Mouse (Mus musculus) urinary bladder, postnatal 36 days (tissue): ENCODE measurements around the gene Kcp.

Experiments used
- DNase-seq, 2 experiments: peaks; one replicate each; pipeline ENCODE4 v3.0.0; 2022; ENCODE audit warnings: low spot score in 2 of 2, mixed read lengths in 1 of 2

Kcp gene

DNA sequence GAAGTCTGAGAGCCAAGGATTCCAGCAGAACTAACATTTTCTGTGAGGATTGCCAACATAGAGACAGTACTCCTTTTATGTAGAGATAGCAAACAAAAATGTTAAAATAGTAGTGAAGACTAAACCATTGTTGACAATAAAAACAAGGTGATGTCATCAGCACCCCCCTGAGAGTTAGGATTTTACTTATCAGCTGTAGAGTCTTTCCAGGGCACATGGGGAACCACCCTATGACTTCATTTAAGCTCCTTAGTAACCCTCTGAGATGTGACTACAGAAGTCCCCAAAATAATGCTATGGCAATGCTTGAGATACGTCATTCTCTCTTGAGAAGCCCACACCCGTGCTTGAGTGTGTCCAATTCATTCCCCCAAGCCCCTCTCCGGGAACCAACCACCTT is 44.4 kb downstream of the Kcp start:
- no peak for DNase-seq

DNA sequence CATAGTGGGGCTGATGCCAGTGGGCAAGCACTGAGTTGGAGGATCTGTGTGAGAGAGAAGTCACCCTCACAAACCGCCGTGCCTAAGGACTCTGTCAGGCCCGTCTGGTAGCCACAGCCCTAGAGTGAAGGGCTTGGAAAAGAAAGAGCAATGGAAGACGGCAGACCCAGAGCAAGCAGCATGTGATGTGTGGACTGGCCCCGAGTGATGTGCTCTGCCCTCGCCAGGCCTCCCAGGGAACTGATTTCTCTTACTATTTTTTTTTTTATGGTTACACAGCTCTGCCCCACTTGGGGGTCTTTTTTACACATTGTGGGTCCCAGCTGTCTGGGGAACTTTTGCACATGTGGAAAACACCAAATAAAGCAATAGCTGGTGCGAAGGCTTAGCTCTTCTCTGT is 46.2 kb downstream of the Kcp start:
- no peak for DNase-seq

DNA sequence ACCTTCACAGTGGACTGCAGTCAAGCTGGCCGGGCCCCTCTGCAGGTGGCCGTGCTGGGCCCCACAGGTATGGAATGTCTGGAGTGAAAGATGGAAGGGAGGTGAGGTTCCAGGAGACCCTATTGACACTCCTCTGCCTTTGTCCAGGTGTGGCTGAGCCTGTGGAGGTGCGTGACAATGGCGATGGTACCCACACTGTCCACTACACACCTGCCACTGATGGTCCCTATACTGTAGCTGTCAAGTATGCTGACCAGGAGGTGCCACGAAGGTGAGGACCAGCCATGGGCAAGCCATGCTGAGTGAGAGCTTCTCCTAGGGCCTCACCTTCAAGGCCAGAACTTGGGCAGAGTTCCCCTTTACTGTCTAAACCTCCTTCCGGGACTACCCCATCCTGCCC is 57.1 kb downstream of the Kcp start:
- no peak for DNase-seq

DNA sequence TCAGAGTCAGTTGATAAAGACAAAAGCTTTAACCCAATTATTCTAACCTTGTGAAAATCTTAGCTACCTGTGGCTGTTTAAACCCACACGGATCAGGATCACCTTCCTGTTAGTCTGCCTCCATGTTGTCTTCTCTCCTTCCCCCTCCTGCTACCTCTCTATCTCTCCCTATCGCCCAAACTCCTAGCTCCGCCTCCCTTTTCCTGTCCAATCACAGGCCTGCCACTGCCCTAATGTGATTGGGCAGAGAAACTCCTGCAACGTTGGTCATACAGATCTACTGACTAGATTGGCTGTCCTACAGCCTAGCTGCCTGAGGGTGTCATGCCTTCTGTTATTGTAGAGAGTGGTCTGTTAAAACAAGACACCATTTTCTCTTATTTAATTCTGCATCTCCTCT is 57.9 kb downstream of the Kcp start:
- DNase-seq: no peak

DNA sequence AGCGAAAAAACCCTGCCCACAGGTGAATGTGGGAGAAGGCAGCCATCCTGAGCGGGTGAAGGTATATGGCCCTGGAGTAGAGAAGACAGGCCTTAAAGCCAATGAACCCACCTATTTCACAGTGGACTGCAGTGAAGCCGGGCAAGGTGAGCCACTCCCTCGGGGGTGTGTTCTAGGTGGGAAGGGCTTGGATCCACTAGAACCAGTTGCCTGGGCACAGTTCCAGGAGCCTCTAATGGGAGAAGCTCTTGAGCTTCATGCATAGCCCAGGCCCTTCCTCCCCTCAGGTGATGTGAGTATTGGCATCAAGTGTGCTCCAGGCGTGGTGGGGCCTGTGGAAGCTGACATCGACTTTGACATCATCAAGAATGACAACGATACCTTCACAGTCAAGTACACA is 62.4 kb downstream of the Kcp start:
- no peak for DNase-seq

DNA sequence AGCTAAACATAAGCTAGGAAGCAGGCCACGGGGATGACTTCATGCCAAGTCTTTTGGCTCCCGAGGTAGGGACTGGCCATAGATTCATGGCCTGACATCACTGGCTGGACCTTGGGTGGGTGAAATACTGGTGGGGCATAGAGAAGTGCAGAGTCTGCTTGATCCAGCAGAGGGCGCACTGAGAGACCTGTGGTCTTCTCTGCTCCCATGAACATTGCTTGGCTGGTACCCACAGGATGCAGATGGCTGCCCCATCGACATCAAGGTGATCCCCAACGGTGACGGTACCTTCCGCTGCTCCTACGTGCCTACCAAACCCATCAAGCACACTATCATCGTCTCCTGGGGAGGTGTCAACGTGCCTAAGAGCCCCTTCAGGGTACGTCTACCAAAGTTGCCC is 63.0 kb downstream of the Kcp start:
- no peak for DNase-seq

DNA sequence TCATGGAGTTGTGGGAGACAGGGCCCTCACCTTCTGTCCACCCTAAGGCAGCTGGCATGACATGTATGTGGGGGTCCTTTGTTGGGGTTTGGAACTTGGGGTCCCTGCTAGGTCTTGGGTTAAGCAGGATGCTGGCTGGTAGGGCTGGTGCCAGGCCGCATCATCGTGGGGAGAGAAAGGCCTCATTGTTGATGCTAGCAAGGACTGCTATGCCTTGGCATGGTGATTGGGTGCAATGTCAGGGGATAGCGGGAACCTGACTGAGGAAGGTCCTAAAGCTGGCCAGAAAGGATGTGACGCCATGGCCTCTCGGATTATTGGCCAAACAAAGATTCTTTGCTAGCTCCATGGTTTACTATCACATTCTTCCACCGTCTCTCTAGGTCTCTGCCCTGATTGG is 68.0 kb downstream of the Kcp start:
- no peak for DNase-seq

DNA sequence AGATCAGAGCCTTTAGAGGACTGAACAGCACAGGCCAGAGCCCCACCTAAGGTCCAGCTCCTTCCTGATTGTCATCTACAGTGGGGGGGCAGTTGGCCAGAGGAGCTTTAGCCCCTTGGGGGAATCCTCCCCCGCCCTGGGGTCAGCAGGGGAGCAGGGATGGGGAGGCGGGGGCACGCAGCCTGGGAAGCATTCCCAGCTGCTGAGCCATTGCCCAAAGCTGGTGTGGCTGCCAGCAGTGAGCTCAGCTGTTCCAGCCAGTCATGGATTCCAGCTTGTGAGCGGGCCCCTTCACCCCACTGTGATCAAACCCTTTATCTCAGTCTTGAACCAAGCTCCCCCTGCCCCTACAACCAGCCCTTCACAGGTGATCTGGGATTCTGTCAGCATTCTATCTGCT is 68.5 kb downstream of the Kcp start:
- DNase-seq: no peak

DNA sequence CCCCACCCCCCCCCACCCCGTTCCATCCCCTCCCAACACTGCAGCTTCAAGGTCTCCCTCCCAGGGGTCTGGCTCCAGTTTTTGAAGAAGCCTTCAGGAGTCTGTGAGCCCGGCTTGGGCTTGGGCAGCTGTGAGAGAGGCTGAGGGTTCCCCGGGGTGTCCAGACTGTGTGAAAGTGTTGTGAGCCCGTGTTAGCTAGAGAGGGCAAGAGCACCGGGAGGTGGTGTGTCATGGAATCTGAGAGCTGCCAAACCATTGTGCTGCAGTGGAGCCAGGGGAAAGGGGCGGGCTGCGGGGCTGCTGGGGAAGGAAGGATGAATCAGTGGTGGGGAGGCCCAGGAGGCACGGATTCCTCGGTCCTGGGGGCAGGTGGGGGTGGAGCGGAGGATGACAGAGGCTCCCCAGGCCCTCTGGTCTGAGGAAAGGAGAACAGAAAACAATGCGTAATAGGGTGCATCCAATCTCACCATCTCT is 71.3 kb downstream of the Kcp start:
- DNase-seq: peak in 1 of 2 experiments; percentile 44

DNA sequence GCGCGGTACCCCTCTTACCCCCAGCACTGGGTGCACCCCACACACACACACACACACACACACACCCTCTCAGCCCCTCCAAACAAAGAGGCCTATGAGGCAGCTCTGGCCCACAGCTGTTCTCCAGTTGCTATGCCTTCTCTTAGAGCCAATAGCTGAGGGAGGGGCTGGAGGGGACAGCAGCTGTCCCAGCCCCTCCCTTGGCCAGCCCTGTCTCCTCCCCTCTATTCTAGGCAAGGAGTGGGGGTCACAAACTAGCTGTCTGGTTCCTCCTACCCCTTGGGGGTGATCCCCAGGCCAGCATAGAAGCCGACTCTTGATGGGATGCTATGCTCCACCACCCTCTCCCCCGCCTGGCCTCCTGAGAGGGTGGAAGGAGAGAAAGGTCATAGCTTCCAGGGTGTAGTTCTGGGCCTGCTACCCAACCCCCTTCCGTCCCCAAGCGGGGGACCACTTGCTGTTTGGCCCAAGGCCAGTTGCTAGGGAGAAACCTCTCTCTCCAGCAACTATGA is 71.8 kb downstream of the Kcp start:
- DNase-seq: no peak

DNA sequence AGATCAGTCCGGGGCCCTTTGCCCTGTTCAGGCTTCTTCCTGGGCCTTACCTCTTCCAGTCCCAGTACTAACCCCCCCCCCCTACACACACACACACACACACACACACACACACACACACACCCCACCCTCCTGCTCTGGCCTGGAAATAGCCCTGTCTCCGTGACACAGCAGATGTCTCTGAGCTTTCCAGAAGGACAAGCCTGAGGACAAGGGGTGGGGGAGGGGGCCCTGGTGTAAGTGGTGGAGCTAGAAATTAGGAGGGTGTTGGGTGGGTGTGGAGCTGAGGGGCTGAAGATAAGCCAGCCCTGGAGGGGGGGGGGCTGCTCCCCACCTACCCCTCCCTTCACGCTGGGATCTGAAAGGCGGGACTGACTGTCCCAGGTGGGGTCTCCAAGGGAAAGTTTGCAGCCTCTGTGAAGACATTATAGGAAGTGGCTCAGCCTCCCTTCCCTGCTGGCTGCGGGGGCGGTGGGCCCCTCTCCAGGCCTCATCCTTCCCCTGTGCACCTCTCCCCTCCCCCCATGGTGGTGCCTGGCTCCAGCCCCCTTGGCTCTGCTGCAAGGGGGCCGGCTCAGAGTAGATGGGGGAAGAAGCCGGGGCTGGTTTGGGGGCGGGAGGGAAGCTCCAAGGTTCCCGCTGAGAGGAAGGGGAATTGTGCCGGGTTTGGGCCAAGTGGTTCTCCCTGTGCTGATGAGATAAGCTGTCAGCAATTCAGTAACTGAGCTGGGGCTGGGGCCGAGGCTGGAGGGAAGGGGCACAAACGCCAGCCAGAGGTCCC is 72.7 kb downstream of the Kcp start:
- DNase-seq: no peak

DNA sequence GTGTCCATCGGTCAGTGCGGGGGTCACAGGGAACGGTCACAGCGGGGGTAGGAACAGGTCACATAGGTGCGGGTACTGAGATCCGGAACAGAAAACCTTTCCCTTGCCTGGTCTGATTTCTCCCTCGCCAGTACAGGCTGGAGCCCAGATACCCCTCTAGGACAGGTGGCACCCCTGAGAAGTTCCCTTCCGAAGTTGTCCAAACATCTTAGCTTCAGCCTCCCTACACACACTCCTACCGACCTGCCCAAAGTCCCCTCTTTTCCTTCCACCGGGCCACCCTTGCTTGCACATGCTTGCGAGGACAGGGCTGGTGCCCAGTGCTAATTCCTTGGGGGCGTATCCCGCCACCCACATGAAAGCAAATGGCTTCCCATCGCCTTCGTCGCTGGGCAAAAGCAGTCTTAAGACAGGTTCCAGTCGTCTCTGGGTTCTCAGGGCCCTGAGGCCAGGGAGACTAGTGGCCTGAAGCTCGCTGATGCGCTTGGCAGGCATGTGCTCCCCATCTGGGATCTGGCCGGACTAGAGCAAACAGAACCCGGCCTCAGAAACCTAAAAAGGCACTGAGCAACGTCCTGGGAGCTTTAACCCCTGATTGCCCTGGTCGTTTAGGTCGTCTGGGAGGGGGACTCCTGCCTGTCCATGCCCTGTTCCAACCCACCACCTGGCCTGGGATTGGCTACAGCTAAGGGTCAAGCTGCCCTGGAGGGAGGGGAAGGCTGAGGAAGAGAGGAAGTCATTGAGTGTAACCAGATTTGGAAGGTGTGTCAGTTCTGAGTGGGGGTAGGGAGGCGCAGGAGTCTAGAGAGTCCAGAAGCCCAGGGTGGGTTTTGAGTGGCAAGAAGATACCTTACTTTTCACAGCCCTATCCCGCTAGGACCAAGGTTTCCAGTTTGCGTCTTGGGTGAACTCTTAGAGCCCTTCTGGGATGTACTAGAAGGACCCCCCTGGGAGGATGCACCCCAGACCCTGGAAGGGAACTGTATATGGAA is 73.7 kb downstream of the Kcp start:
- DNase-seq: peak in 1 of 2 experiments; percentile 47

DNA sequence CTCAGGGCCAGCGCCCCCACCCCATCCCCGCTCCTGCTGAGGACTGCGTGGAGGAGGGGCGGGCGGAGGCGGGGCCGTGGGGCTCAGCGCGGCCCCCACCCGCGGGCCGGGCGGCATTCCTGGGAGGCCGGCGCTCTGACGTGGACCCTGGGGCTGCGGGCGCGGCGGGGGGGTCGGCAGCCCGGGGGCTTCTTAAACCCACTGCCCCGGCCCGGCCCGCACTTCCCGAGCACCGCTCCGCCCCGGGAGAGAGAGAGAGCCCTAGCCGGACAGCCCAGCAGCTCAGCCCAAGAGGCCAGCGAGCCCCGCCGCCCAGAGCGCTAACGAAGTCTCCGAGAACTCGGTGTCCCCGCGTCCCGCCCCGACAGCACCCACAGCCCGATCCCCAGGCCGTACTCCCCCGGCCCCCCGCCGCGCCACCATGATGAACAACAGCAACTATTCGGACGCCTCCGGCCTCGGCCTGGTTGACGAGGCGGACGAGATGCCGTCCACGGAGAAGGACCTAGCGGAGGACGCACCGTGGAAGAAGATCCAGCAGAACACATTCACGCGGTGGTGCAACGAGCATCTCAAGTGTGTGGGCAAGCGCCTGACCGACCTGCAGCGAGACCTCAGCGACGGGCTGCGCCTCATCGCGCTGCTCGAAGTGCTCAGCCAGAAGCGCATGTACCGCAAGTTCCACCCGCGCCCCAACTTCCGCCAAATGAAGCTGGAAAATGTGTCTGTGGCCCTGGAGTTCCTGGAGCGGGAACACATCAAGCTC is 74.5 kb downstream of the Kcp start, which contains the start of gene Flnc:
Flnc (plus strand) TSS at position 219 of the 766 bp plus-strand sequence.
- no peak for DNase-seq

DNA sequence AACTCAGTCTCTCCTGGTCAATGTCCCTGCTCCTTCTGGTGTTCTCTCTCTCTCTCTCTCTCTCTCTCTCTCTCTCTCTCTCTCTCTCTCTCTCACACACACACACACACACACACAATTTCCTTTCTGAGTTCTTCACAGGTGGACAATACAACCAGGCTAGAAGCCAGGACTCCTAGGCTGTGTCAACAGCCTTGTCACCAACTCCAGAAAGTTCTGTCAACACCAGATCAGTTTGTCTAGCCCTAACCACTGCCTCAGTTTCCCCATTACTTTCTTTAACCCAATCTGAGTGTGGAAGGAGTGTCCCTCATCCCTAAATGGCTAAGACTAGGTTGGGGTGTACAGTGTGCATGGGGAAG is 75.1 kb downstream of the Kcp start:
- no peak for DNase-seq

DNA sequence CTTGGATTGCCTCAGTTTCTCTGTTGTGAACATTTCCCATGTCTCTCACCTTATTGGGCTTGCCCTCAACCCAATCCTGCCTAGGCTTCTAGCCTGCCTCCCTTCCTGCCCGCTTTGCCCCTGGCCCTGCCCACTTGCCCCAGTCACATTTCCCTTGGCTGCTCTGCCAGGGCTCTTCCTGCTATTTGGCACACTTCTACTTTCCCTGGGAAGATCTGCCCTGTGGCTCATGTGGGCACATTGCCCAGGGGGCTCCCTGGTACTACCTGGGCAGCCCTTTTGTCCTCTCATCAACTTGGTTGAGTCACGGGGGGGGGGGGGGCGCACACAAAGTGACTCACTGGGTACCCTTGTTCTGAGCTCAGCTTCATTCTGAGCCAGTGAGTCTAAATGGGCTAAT is 75.6 kb downstream of the Kcp start:
- DNase-seq: no peak

DNA sequence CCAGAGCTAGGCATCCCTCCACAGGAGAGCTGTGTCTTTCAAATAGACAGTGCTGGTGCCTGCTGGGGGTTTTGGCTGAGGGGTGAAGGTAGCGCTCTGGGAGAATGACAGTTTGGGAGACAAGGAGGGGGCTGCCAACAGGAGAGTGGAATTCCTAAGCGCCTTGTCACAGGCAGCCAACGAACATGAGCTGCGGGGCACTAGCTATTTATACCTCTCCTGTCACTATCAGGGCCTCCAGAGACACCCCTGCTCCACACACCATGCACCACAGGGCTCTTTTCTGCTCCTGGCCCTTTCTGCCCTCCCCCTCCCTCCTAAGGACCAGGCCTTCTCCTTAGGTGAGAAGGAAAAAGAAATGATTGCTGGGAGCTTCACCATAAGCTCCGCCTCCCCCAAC is 76.3 kb downstream of the Kcp start:
- DNase-seq: no peak

DNA sequence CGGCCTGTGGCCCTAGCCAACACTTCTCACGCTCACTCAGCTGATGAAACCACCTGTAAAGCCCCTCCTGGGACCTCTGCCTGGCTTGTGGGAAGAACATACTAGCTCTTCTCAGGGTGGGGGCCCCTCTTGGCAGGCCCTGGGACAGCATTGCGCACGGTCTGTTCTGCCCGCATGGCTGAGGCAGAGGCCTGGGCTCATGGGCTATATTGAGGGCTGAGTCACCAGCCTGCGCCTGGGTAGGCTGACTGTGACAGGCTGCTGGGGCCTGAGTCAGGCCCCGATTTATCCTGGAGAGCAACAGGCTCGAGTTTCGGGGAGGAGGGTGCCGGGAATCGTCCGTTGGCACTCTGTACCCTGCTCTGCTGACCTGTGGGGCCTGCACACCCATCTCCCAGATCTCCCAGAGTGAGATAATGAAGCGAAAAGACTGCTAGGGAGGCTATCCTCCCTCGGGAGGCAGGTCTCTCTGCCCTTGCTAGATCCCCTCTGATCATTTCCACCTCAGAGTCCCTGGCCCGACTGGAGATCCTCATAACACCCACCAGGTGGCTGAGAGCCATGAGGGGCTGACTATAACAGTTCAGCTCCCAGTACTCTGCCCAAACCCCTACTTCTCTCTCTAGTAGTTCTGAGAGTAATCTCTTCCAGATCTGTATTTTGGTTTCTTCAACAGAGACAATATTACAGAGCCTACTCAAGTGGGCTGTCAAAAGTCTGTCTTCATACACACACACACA is 76.9 kb downstream of the Kcp start:
- DNase-seq: no peak

DNA sequence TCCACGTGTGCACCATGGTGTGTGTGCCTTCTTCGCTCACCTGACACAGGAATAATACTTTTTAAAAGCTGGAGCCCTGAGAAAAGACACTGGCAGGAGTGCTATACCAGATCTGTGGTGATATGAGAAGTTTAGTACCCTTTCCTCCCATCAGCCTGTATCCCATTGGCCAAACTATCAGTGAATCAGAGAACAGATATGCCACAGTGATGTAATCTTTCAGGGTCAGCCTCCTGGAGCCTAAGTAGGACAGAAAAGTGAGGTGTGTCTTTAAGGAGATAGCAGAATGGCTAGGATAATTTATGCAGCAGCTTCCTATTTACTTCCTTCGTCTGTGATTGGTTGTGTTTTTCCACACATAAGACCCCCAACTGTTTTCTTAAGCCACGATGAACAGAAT is 79.6 kb downstream of the Kcp start:
- DNase-seq: no peak

DNA sequence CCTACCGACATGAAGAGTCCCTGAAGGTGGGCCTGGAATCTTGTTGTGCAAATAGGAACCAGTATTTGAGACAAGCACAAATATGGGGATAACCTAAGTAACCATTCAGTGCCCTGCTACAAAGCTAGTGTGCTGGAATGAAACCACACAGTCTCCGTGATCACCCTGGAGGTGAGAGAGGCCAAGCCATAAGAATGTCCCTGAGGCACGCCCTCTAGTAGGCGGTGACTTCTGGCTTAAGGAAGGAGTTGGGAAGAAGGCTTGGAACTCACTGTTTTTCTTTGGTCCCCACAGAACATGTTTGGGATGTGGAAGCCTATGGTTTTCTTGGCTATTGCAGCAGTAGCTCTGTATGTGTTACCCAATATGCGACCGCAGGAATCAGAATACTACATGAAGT is 81.4 kb downstream of the Kcp start:
- DNase-seq: no peak

DNA sequence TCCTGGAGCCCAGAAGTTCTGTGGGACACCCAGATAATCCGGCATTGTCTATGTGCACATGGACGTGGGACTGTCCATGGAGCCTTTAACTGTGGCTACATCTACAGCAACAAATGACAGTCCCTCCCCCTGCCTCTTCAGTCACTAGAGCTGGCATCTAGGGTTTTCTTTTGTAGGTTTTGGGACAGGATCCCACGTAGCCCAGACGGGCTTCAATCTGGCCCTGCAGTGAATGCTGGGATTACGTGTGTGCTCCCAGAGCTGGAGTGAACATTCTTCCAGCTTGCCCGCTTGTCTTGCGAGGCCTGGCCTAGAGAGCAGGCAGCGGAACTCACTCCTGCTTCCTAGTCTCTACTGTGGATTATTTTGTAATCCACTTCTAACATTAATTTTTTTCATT is 82.6 kb downstream of the Kcp start:
- DNase-seq: no peak
